Mouse (Mus musculus): ENCODE data around the gene Zfp830.

Zfp830 gene

GRCm38 (mm10) chr11:82763742-82764437, at the start of gene Zfp830, which contains the start of gene Cct6b:
Gene Zfp830, plus strand, starts transcription at chr11:82764345.
Gene Cct6b, minus strand, starts transcription at chr11:82764321.
- DNase-seq: peak; percentile 95

GRCm38 (mm10) chr11:82719294-82719693, 44.9 kb upstream of the Zfp830 start:
- DNase-seq: no peak

- DNase-seq: no peak
Measured at GRCm38 (mm10) chr11:82726862-82727261, 37.3 kb upstream of the Zfp830 start.

- DNase-seq: no peak
Measured at GRCm38 (mm10) chr11:82734227-82734626, 29.9 kb upstream of the Zfp830 start.

- DNase-seq: no peak
Measured at GRCm38 (mm10) chr11:82739006-82739405, 25.1 kb upstream of the Zfp830 start.

GRCm38 (mm10) chr11:82746138-82746537, 18.0 kb upstream of the Zfp830 start:
- peak; percentile 55 for DNase-seq

- DNase-seq: no peak
Measured at GRCm38 (mm10) chr11:82746857-82747366, 17.2 kb upstream of the Zfp830 start.

GRCm38 (mm10) chr11:82752349-82753115, 11.6 kb upstream of the Zfp830 start:
- DNase-seq: no peak

GRCm38 (mm10) chr11:82755919-82756318, 8.2 kb upstream of the Zfp830 start:
- no peak for DNase-seq

- no peak for DNase-seq
Measured at GRCm38 (mm10) chr11:82762286-82762829, 1.8 kb upstream of the Zfp830 start.

- no peak for DNase-seq
Measured at GRCm38 (mm10) chr11:82763261-82763660, 884 bp upstream of the Zfp830 start.

- no peak for DNase-seq
Measured at GRCm38 (mm10) chr11:82764438-82764924, 336 bp downstream of the Zfp830 start.

- DNase-seq: no peak
Measured at GRCm38 (mm10) chr11:82780134-82780533, 16.0 kb downstream of the Zfp830 start.

- peak; percentile 96 for DNase-seq
Measured at GRCm38 (mm10) chr11:82780983-82781903, 17.1 kb downstream of the Zfp830 start, which contains the start of gene Lig3. Gene Lig3, plus strand, starts transcription at chr11:82781108.

- DNase-seq: no peak
Measured at GRCm38 (mm10) chr11:82782197-82782596, 18.1 kb downstream of the Zfp830 start.

GRCm38 (mm10) chr11:82783453-82783852, 19.3 kb downstream of the Zfp830 start:
- no peak for DNase-seq

GRCm38 (mm10) chr11:82806656-82807055, 42.5 kb downstream of the Zfp830 start:
- no peak for DNase-seq

- no peak for DNase-seq
Measured at GRCm38 (mm10) chr11:82807370-82807769, 43.2 kb downstream of the Zfp830 start.

GRCm38 (mm10) chr11:82808485-82808884, 44.3 kb downstream of the Zfp830 start:
- no peak for DNase-seq

All from lung, postnatal 10 days (tissue).